Mouse (Mus musculus): ENCODE results near the gene Ifitm5. TPM values are rescaled to one million over a fixed set of nuclear protein-coding genes. Genes with fewer than 3 reads are reported as not detected.

The Ifitm5 gene
- total and polyA plus RNA-seq, 2 experiments from 2014 or later: 0.63 TPM; not detected in 1

GRCm38 (mm10) chr7:140967862-140968591 lies 17.9 kb upstream of the Ifitm5 start:
- Histone ChIP-seq H3K36me3 (ENCODE audit: insufficient read depth, low read length) (no peaks in the 10 kb centered on the region), H3K4me2 (ENCODE audit: low read depth, low read length, poor library complexity, severe bottlenecking) (no peak overlapping the region), H3K27ac (ENCODE audit: low read depth, low read length) (no peak overlapping the region), H3K4me3 (ENCODE audit: low read depth, low read length) (no peak overlapping the region), H3K9ac (replicated peaks; ENCODE audit: low read length, poor library complexity, severe bottlenecking) (no peak overlapping the region), H3K9me3 (ENCODE audit: low read length) (no peaks in the 10 kb centered on the region), H3K4me1 (ENCODE audit: insufficient read depth, low read length) (no peaks in the 10 kb centered on the region), H3K27me3 (ENCODE audit: insufficient read depth, low read length) (no peaks in the 10 kb centered on the region)
- no peak for TF ChIP-seq CTCF (IDR thresholded peaks at IDR 0.05)
- no peak for DNase-seq (ENCODE audit: low spot score)
- no peak for ATAC-seq (ENCODE audit: low FRiP score)
- 14% methylated on average over 14 of the region's 14 CpGs for WGBS

DNA sequence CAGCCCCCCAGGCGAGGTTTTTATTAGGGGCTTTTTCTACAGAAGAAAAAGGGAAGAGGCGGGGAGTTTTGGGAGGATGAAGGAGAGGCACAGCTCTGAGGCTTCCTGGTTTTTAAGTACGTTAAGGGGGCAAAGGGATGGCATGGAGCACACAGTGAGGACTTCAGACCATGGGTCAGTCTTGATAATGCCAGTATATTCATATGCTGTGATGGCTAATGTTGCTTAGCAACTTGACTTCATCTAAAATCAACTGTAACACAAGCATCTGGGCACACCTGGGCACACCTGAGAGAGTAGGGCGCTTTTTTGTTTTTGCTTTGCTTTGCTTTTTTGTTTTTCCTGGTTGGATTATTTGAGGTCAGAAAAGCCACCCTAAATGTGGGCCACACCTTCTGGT lies 16.8 kb upstream of the Ifitm5 start, which contains the start of gene Ifitm1:
TSS of gene Ifitm1 (plus strand) at position 301 of the 400 bp plus-strand sequence.
- ATAC-seq (ENCODE audit: low FRiP score) (no peak), DNase-seq (ENCODE audit: low spot score) (no peak)
- Histone ChIP-seq H3K4me1 (ENCODE audit: insufficient read depth, low read length) (no peaks in the 10 kb centered on the region), H3K27me3 (ENCODE audit: insufficient read depth, low read length) (no peaks in the 10 kb centered on the region), H3K9ac (replicated peaks; ENCODE audit: low read length, poor library complexity, severe bottlenecking) (no peak within 1 kb of the TSS), H3K4me3 (ENCODE audit: low read depth, low read length) (no peak within 1 kb of the TSS), H3K36me3 (ENCODE audit: insufficient read depth, low read length) (no peaks in the 10 kb centered on the region), H3K9me3 (ENCODE audit: low read length) (no peaks in the 10 kb centered on the region), H3K27ac (ENCODE audit: low read depth, low read length) (no peak within 1 kb of the TSS), H3K4me2 (ENCODE audit: low read depth, low read length, poor library complexity, severe bottlenecking) (no peak within 1 kb of the TSS)
- WGBS: 87% methylated on average over 4 of the region's 4 CpGs
- TF ChIP-seq CTCF (IDR thresholded peaks at IDR 0.05): no peak

DNA sequence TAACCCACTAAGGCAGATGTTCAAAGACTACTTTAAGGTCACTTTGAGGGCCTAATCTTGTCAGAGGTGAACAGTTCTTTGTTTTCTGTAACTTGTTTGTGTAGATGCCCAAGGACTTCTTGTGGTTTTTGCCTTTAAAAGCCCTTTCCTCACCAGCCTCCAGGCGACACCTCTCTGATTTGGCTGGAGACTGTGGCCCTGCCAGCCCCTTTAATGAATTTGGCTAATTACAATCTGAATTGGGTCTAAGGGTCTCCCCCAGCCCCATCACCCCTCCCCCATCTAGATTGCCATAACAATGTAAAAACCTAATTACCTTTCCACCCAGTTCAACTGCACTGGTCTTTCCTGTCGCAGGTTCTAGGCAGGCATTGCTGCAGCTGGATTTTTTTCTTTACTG lies 12.6 kb upstream of the Ifitm5 start:
- Histone ChIP-seq H3K9me3 (ENCODE audit: low read length) (no peaks in the 10 kb centered on the region), H3K36me3 (ENCODE audit: insufficient read depth, low read length) (no peaks in the 10 kb centered on the region), H3K4me2 (ENCODE audit: low read depth, low read length, poor library complexity, severe bottlenecking) (no peak overlapping the region), H3K4me3 (ENCODE audit: low read depth, low read length) (no peak overlapping the region), H3K27me3 (ENCODE audit: insufficient read depth, low read length) (no peaks in the 10 kb centered on the region), H3K27ac (ENCODE audit: low read depth, low read length) (no peak overlapping the region), H3K4me1 (ENCODE audit: insufficient read depth, low read length) (no peaks in the 10 kb centered on the region), H3K9ac (replicated peaks; ENCODE audit: low read length, poor library complexity, severe bottlenecking) (no peak overlapping the region)
- no peak for TF ChIP-seq CTCF (IDR thresholded peaks at IDR 0.05)
- no peak for ATAC-seq (ENCODE audit: low FRiP score)
- WGBS: 82% methylated on average over 2 of the region's 2 CpGs
- no peak for DNase-seq (ENCODE audit: low spot score)

DNA sequence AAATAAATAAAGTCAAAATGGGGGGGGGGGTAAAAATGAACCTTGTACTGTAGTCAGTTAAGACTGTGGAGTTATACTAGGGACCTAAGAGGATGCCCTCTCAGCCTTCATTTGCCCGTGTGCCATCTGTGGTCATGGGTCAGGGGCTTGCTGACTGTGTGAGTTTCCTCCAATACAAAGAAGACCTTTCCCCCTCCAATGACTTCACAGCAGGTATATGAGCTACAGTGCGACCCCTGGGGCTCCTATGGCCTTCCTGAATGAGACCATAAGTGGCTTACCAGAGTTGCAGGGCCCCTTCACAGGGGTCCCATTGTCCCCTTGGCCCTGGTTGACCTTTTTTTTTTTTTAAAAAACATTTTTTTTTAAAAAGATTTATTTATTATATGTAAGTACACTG lies 11.3 kb upstream of the Ifitm5 start:
- Histone ChIP-seq H3K4me3 (ENCODE audit: low read depth, low read length) (no peak overlapping the region), H3K4me2 (ENCODE audit: low read depth, low read length, poor library complexity, severe bottlenecking) (no peak overlapping the region), H3K36me3 (ENCODE audit: insufficient read depth, low read length) (no peaks in the 10 kb centered on the region), H3K9me3 (ENCODE audit: low read length) (no peaks in the 10 kb centered on the region), H3K4me1 (ENCODE audit: insufficient read depth, low read length) (no peaks in the 10 kb centered on the region), H3K9ac (replicated peaks; ENCODE audit: low read length, poor library complexity, severe bottlenecking) (no peak overlapping the region), H3K27ac (ENCODE audit: low read depth, low read length) (no peak overlapping the region), H3K27me3 (ENCODE audit: insufficient read depth, low read length) (no peaks in the 10 kb centered on the region)
- ATAC-seq (ENCODE audit: low FRiP score) (no peak), DNase-seq (ENCODE audit: low spot score) (no peak)
- TF ChIP-seq CTCF (IDR thresholded peaks at IDR 0.05): no peak
- WGBS: 54% methylated on average over 2 of the region's 2 CpGs

DNA sequence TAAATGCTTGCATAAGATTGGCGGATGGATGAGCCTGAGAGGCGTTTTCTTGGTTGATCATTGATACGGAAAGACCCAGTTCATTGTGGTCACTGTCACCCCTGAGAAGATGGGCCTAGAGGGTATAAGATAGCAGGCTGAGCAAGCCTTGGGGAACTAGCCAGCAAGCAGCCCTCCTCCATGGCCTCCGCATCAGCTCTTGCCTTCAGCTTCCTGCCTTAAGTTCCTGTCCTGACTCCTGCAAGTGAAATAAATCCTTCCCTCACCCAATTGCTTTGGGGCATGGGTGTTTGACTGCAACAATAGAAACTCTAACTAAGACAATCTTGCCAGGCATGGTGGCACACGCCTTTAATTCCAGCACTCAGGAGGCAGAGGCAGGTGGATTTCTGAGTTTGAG lies 9.9 kb upstream of the Ifitm5 start:
- H3K27ac ChIP-seq (ENCODE audit: low read depth, low read length): no peak overlapping the region
- no peak overlapping the region for H3K4me2 ChIP-seq (ENCODE audit: low read depth, low read length, poor library complexity, severe bottlenecking)
- TF ChIP-seq CTCF (IDR thresholded peaks at IDR 0.05): no peak
- no peaks in the 10 kb centered on the region for H3K36me3 ChIP-seq (ENCODE audit: insufficient read depth, low read length)
- H3K27me3 ChIP-seq (ENCODE audit: insufficient read depth, low read length): no peaks in the 10 kb centered on the region
- H3K9me3 ChIP-seq (ENCODE audit: low read length): no peaks in the 10 kb centered on the region
- 71% methylated on average over 5 of the region's 5 CpGs for WGBS
- DNase-seq (ENCODE audit: low spot score): no peak
- ATAC-seq (ENCODE audit: low FRiP score): no peak
- H3K4me1 ChIP-seq (ENCODE audit: insufficient read depth, low read length): no peaks in the 10 kb centered on the region
- H3K4me3 ChIP-seq (ENCODE audit: low read depth, low read length): no peak overlapping the region
- H3K9ac ChIP-seq (replicated peaks; ENCODE audit: low read length, poor library complexity, severe bottlenecking): no peak overlapping the region

- no peak overlapping the region for H3K27ac ChIP-seq (ENCODE audit: low read depth, low read length)
- H3K4me3 ChIP-seq (ENCODE audit: low read depth, low read length): no peak overlapping the region
- peak; percentile 64 for TF ChIP-seq CTCF (IDR thresholded peaks at IDR 0.05)
- H3K36me3 ChIP-seq (ENCODE audit: insufficient read depth, low read length): no peaks in the 10 kb centered on the region
- DNase-seq (ENCODE audit: low spot score): peak; percentile 51
- ATAC-seq (ENCODE audit: low FRiP score): no peak
- no peak overlapping the region for H3K9ac ChIP-seq (replicated peaks; ENCODE audit: low read length, poor library complexity, severe bottlenecking)
- 7% methylated on average over 9 of the region's 9 CpGs for WGBS
- no peaks in the 10 kb centered on the region for H3K4me1 ChIP-seq (ENCODE audit: insufficient read depth, low read length)
- no peak overlapping the region for H3K4me2 ChIP-seq (ENCODE audit: low read depth, low read length, poor library complexity, severe bottlenecking)
- H3K27me3 ChIP-seq (ENCODE audit: insufficient read depth, low read length): no peaks in the 10 kb centered on the region
- no peaks in the 10 kb centered on the region for H3K9me3 ChIP-seq (ENCODE audit: low read length)
These were observed 9.2 kb upstream of the Ifitm5 start for GRCm38 (mm10) chr7:140959181-140959901.
